Mouse (Mus musculus): ENCODE data around the gene Gm28374. TPM values are rescaled to one million over a fixed set of nuclear protein-coding genes. Genes with fewer than 3 reads are reported as not detected.

Gm28374 gene
- polyA plus RNA-seq, 1 experiment from 2014 or later: 1.0 TPM

- DNase-seq (no peak), ATAC-seq (ENCODE audit: insufficient read depth) (no peak)
- H3K36me3 ChIP-seq (ENCODE audit: insufficient read depth): no peaks in the 10 kb centered on the region
- no peak overlapping the region for H3K4me2 ChIP-seq
- no peak overlapping the region for H3K9ac ChIP-seq
- no peaks in the 10 kb centered on the region for H3K27me3 ChIP-seq (ENCODE audit: insufficient read depth, low read length)
- no peak for TF ChIP-seq CTCF (IDR thresholded peaks at IDR 0.05; ENCODE audit: low read depth)
- 80% methylated on average over 7 of the region's 7 CpGs for WGBS
- H3K4me1 ChIP-seq (ENCODE audit: insufficient read depth): no peaks in the 10 kb centered on the region
- no peaks in the 10 kb centered on the region for H3K9me3 ChIP-seq (ENCODE audit: low read depth, low read length)
- H3K4me3 ChIP-seq (ENCODE audit: low read depth, low read length): no peak overlapping the region
- no peak overlapping the region for H3K27ac ChIP-seq (ENCODE audit: low read depth)
These were observed 43.7 kb downstream of the Gm28374 start for GRCm38 (mm10) chr19:6038326-6038725.

- Histone ChIP-seq H3K9me3 (ENCODE audit: low read depth, low read length) (no peaks in the 10 kb centered on the region), H3K9ac (no peak overlapping the region), H3K36me3 (ENCODE audit: insufficient read depth) (no peaks in the 10 kb centered on the region), H3K4me1 (ENCODE audit: insufficient read depth) (no peaks in the 10 kb centered on the region), H3K4me3 (ENCODE audit: low read depth, low read length) (no peak overlapping the region), H3K27me3 (ENCODE audit: insufficient read depth, low read length) (no peaks in the 10 kb centered on the region), H3K27ac (ENCODE audit: low read depth) (no peak overlapping the region), H3K4me2 (no peak overlapping the region)
- TF ChIP-seq CTCF (IDR thresholded peaks at IDR 0.05; ENCODE audit: low read depth): no peak
- DNase-seq (no peak), ATAC-seq (ENCODE audit: insufficient read depth) (no peak)
These were observed 44.4 kb downstream of the Gm28374 start for GRCm38 (mm10) chr19:6037695-6038094.

GRCm38 (mm10) chr19:6035966-6036585 lies 46.0 kb downstream of the Gm28374 start:
- DNase-seq (no peak), ATAC-seq (ENCODE audit: insufficient read depth) (no peak)
- no peak overlapping the region for H3K4me3 ChIP-seq (ENCODE audit: low read depth, low read length)
- 66% methylated on average over 9 of the region's 9 CpGs for WGBS
- H3K9ac ChIP-seq: no peak overlapping the region
- no peaks in the 10 kb centered on the region for H3K36me3 ChIP-seq (ENCODE audit: insufficient read depth)
- H3K4me2 ChIP-seq: no peak overlapping the region
- no peaks in the 10 kb centered on the region for H3K9me3 ChIP-seq (ENCODE audit: low read depth, low read length)
- no peak overlapping the region for H3K27ac ChIP-seq (ENCODE audit: low read depth)
- H3K4me1 ChIP-seq (ENCODE audit: insufficient read depth): no peaks in the 10 kb centered on the region
- no peaks in the 10 kb centered on the region for H3K27me3 ChIP-seq (ENCODE audit: insufficient read depth, low read length)
- TF ChIP-seq CTCF (IDR thresholded peaks at IDR 0.05; ENCODE audit: low read depth): no peak

- Histone ChIP-seq H3K9ac (no peak overlapping the region; the same call in 1 of the 2 replicates), H3K4me3 (ENCODE audit: low read depth, low read length) (no peak overlapping the region), H3K36me3 (ENCODE audit: insufficient read depth) (no peaks in the 10 kb centered on the region), H3K27me3 (ENCODE audit: insufficient read depth, low read length) (no peaks in the 10 kb centered on the region), H3K27ac (ENCODE audit: low read depth) (no peak overlapping the region), H3K4me2 (no peak overlapping the region), H3K9me3 (ENCODE audit: low read depth, low read length) (no peaks in the 10 kb centered on the region), H3K4me1 (ENCODE audit: insufficient read depth) (no peaks in the 10 kb centered on the region)
- TF ChIP-seq CTCF (IDR thresholded peaks at IDR 0.05; ENCODE audit: low read depth): no peak
- no peak for DNase-seq
- WGBS: 65% methylated on average over 14 of the region's 14 CpGs
- ATAC-seq (ENCODE audit: insufficient read depth): no peak
These were observed 51.4 kb downstream of the Gm28374 start for GRCm38 (mm10) chr19:6030520-6031280.

- Histone ChIP-seq H3K4me3 (ENCODE audit: low read depth, low read length) (no peak overlapping the region), H3K4me1 (ENCODE audit: insufficient read depth) (no peaks in the 10 kb centered on the region), H3K4me2 (no peak overlapping the region), H3K9ac (no peak overlapping the region), H3K27ac (ENCODE audit: low read depth) (no peak overlapping the region), H3K27me3 (ENCODE audit: insufficient read depth, low read length) (no peaks in the 10 kb centered on the region), H3K9me3 (ENCODE audit: low read depth, low read length) (no peaks in the 10 kb centered on the region), H3K36me3 (ENCODE audit: insufficient read depth) (no peaks in the 10 kb centered on the region)
- TF ChIP-seq CTCF (IDR thresholded peaks at IDR 0.05; ENCODE audit: low read depth): no peak
- WGBS: 76% methylated on average over 9 of the region's 9 CpGs
- ATAC-seq (ENCODE audit: insufficient read depth) (no peak), DNase-seq (no peak)
These were observed 52.6 kb downstream of the Gm28374 start for GRCm38 (mm10) chr19:6029426-6029825.

GRCm38 (mm10) chr19:6028991-6029390 lies 53.1 kb downstream of the Gm28374 start:
- Histone ChIP-seq H3K9me3 (ENCODE audit: low read depth, low read length) (no peaks in the 10 kb centered on the region), H3K9ac (no peak overlapping the region), H3K27me3 (ENCODE audit: insufficient read depth, low read length) (no peaks in the 10 kb centered on the region), H3K36me3 (ENCODE audit: insufficient read depth) (no peaks in the 10 kb centered on the region), H3K4me3 (ENCODE audit: low read depth, low read length) (no peak overlapping the region), H3K27ac (ENCODE audit: low read depth) (no peak overlapping the region), H3K4me1 (ENCODE audit: insufficient read depth) (no peaks in the 10 kb centered on the region), H3K4me2 (no peak overlapping the region)
- DNase-seq (no peak), ATAC-seq (ENCODE audit: insufficient read depth) (no peak)
- TF ChIP-seq CTCF (IDR thresholded peaks at IDR 0.05; ENCODE audit: low read depth): no peak
- 67% methylated on average over 6 of the region's 6 CpGs for WGBS

Small RNAs within 50 kb of the gene (microRNA-seq; reads per million reads assigned to microRNA genes)
- gene Mir6988 (ENCODE audit: borderline number of aligned reads): 1.7 reads per million

Other genes starting within 250 kb of the Gm28374 start
- gene Frmd8, start 207.0 kb downstream of the Gm28374 start, polyA plus RNA-seq (2014; fragmentation: Nextera tagmentation; extraction: Ambion mirVana): 37.9 and 42.2 TPM in 2 replicates
- 2.4 TPM in 2 replicates for gene Slc25a45, start 204.4 kb downstream of the Gm28374 start, polyA plus RNA-seq (2014; fragmentation: Nextera tagmentation; extraction: Ambion mirVana)
- gene Tigd3, start 188.1 kb downstream of the Gm28374 start, polyA plus RNA-seq (2014; fragmentation: Nextera tagmentation; extraction: Ambion mirVana): 2.7 and 3.8 TPM in 2 replicates
- 147 and 162 TPM in 2 replicates for gene Dpf2, start 169.2 kb downstream of the Gm28374 start, polyA plus RNA-seq (2014; fragmentation: Nextera tagmentation; extraction: Ambion mirVana)
- gene Cdc42ep2, start 157.4 kb downstream of the Gm28374 start, polyA plus RNA-seq (2014; fragmentation: Nextera tagmentation; extraction: Ambion mirVana): 9.8 and 9.9 TPM in 2 replicates
- gene Pola2, start 118.1 kb downstream of the Gm28374 start, polyA plus RNA-seq (2014; fragmentation: Nextera tagmentation; extraction: Ambion mirVana): 88.7 and 89.3 TPM in 2 replicates
- gene Slc22a20, start 96.1 kb downstream of the Gm28374 start, polyA plus RNA-seq (2014; fragmentation: Nextera tagmentation; extraction: Ambion mirVana): not detected in 2 replicates
- gene Capn1, start 66.4 kb downstream of the Gm28374 start, polyA plus RNA-seq (2014; fragmentation: Nextera tagmentation; extraction: Ambion mirVana): 9.6 and 11.3 TPM in 2 replicates
- 30.0 and 34.3 TPM in 2 replicates for gene Syvn1, start 35.7 kb downstream of the Gm28374 start, polyA plus RNA-seq (2014; fragmentation: Nextera tagmentation; extraction: Ambion mirVana)
- 78.8 and 80.2 TPM in 2 replicates for gene Mrpl49, start 24.5 kb downstream of the Gm28374 start, polyA plus RNA-seq (2014; fragmentation: Nextera tagmentation; extraction: Ambion mirVana)
- gene Fau, start 24.4 kb downstream of the Gm28374 start, polyA plus RNA-seq (2014; fragmentation: Nextera tagmentation; extraction: Ambion mirVana): 825 and 884 TPM in 2 replicates
- 33.8 and 34.3 TPM in 2 replicates for gene Znhit2, start 21.1 kb downstream of the Gm28374 start, polyA plus RNA-seq (2014; fragmentation: Nextera tagmentation; extraction: Ambion mirVana)
- gene Tm7sf2, start 13.9 kb downstream of the Gm28374 start, polyA plus RNA-seq (2014; fragmentation: Nextera tagmentation; extraction: Ambion mirVana): 11.3 and 14.9 TPM in 2 replicates
- 63.2 and 63.5 TPM in 2 replicates for gene Vps51, start 5.0 kb downstream of the Gm28374 start, polyA plus RNA-seq (2014; fragmentation: Nextera tagmentation; extraction: Ambion mirVana)
- not detected in 2 replicates for gene Tmem262, start 2.2 kb downstream of the Gm28374 start, polyA plus RNA-seq (2014; fragmentation: Nextera tagmentation; extraction: Ambion mirVana)
- 68.8 and 72.3 TPM in 2 replicates for gene Zfpl1, start 2.7 kb upstream of the Gm28374 start, polyA plus RNA-seq (2014; fragmentation: Nextera tagmentation; extraction: Ambion mirVana)
- gene Cdca5, start 2.7 kb upstream of the Gm28374 start, polyA plus RNA-seq (2014; fragmentation: Nextera tagmentation; extraction: Ambion mirVana): 49.0 and 52.7 TPM in 2 replicates
- 0.68 TPM in 1 of 2 replicates, not detected in the other for gene AC131692.1, start 12.2 kb upstream of the Gm28374 start, polyA plus RNA-seq (2014; fragmentation: Nextera tagmentation; extraction: Ambion mirVana)
- 0.51 and 0.57 TPM in 2 replicates for gene Naaladl1, start 23.5 kb upstream of the Gm28374 start, polyA plus RNA-seq (2014; fragmentation: Nextera tagmentation; extraction: Ambion mirVana)
- 55.2 and 56.5 TPM in 2 replicates for gene Sac3d1, start 36.4 kb upstream of the Gm28374 start, polyA plus RNA-seq (2014; fragmentation: Nextera tagmentation; extraction: Ambion mirVana)
- gene Snx15, start 46.0 kb upstream of the Gm28374 start, polyA plus RNA-seq (2014; fragmentation: Nextera tagmentation; extraction: Ambion mirVana): 28.6 and 35.3 TPM in 2 replicates
- gene Batf2, start 58.7 kb upstream of the Gm28374 start, polyA plus RNA-seq (2014; fragmentation: Nextera tagmentation; extraction: Ambion mirVana): 0.18 and 0.28 TPM in 2 replicates
- 78.8 and 89.2 TPM in 2 replicates for gene Arl2, start 59.3 kb upstream of the Gm28374 start, polyA plus RNA-seq (2014; fragmentation: Nextera tagmentation; extraction: Ambion mirVana)
- not detected in 2 replicates for gene Majin, start 102.1 kb upstream of the Gm28374 start, polyA plus RNA-seq (2014; fragmentation: Nextera tagmentation; extraction: Ambion mirVana)
- 0.54 and 0.78 TPM in 2 replicates for gene Gpha2, start 144.1 kb upstream of the Gm28374 start, polyA plus RNA-seq (2014; fragmentation: Nextera tagmentation; extraction: Ambion mirVana)
- gene Ppp2r5b, start 153.6 kb upstream of the Gm28374 start, polyA plus RNA-seq (2014; fragmentation: Nextera tagmentation; extraction: Ambion mirVana): 16.4 and 19.3 TPM in 2 replicates
- gene Atg2a, start 159.4 kb upstream of the Gm28374 start, polyA plus RNA-seq (2014; fragmentation: Nextera tagmentation; extraction: Ambion mirVana): 11.9 and 13.0 TPM in 2 replicates
- gene Ehd1, start 194.5 kb upstream of the Gm28374 start, polyA plus RNA-seq (2014; fragmentation: Nextera tagmentation; extraction: Ambion mirVana): 50.3 and 53.2 TPM in 2 replicates
- 0.82 and 1.2 TPM in 2 replicates for gene Cdc42bpg, start 224.2 kb upstream of the Gm28374 start, polyA plus RNA-seq (2014; fragmentation: Nextera tagmentation; extraction: Ambion mirVana)

Measured in lung, embryonic 14.5 days (tissue).